Mouse (Mus musculus) layer of hippocampus, adult 11-12 months (tissue): ENCODE data around the gene Olfr460.
A peak's percentile ranks its signal among the peaks of the same experiment; 100 is the strongest.
"Not testable (repeated sequence)": the region's sequence is repeated elsewhere in the genome, so short reads cannot be mapped to it uniquely, and the experiment has no call there.

ENCODE experiments used
- DNase-seq: peaks from one replicate; pipeline ENCODE4 v3.0.0; 2022; ENCODE audit warnings: low spot score

Gene Olfr460

GRCm38 (mm10) chr6:40569187-40569586 is at the start of gene Olfr460:
Olfr460 (plus strand) TSS chr6:40569487.
- DNase-seq: no peak

GRCm38 (mm10) chr6:40544690-40545089 is 24.6 kb upstream of the Olfr460 start:
- no peak for DNase-seq

- no peak for DNase-seq
Measured at GRCm38 (mm10) chr6:40554950-40555349, 14.3 kb upstream of the Olfr460 start, which contains the start of gene Olfr461. Olfr461 (minus strand) TSS chr6:40555050.

GRCm38 (mm10) chr6:40573618-40574017 is 4.3 kb downstream of the Olfr460 start:
- no peak for DNase-seq

GRCm38 (mm10) chr6:40576305-40576704 is 7.0 kb downstream of the Olfr460 start:
- no peak for DNase-seq

GRCm38 (mm10) chr6:40584336-40584735 is 15.0 kb downstream of the Olfr460 start:
- no peak for DNase-seq

- no peak for DNase-seq
Measured at GRCm38 (mm10) chr6:40585645-40586044, 16.4 kb downstream of the Olfr460 start, which contains the start of gene Clec5a. Clec5a (minus strand) TSS chr6:40585821.

GRCm38 (mm10) chr6:40588346-40588745 is 19.1 kb downstream of the Olfr460 start:
- no peak for DNase-seq

- DNase-seq: no peak
Measured at GRCm38 (mm10) chr6:40594804-40595550, 25.7 kb downstream of the Olfr460 start.

GRCm38 (mm10) chr6:40598546-40598945 is 29.3 kb downstream of the Olfr460 start:
- DNase-seq: not testable (repeated sequence)

GRCm38 (mm10) chr6:40607431-40607830 is 38.1 kb downstream of the Olfr460 start:
- peak; percentile 66 for DNase-seq

- DNase-seq: peak; percentile 32
Measured at GRCm38 (mm10) chr6:40610244-40610643, 41.0 kb downstream of the Olfr460 start.

- DNase-seq: no peak
Measured at GRCm38 (mm10) chr6:40613260-40613852, 44.1 kb downstream of the Olfr460 start, which contains the start of gene Tas2r138. Tas2r138 (minus strand) TSS chr6:40613310.

- peak; percentile 56 for DNase-seq
Measured at GRCm38 (mm10) chr6:40617965-40618364, 48.7 kb downstream of the Olfr460 start.
